Mouse (Mus musculus) mature B cell (primary cell): Measurements from ENCODE around the gene Hic1.

Source experiments
- in situ Hi-C: fragments of 300-500 bp; cut with MboI; formaldehyde crosslinking; loops from 2 replicates; pipeline ENCODE4 v1.14.3; 2019

Gene Hic1

GRCm38 (mm10) chr11:75148332-75149035 lies 20.8 kb downstream of the Hic1 start:
- in situ Hi-C loops = no loop called here

- in situ Hi-C loops = no loop called here
Measured at GRCm38 (mm10) chr11:75147846-75148168, 21.5 kb downstream of the Hic1 start.

GRCm38 (mm10) chr11:75147106-75147845 lies 22.0 kb downstream of the Hic1 start:
- in situ Hi-C loops = no loop called here

- in situ Hi-C loops = no loop called here
Measured at GRCm38 (mm10) chr11:75145841-75146240, 23.5 kb downstream of the Hic1 start.

- in situ Hi-C loops = no loop called here
Measured at GRCm38 (mm10) chr11:75142749-75143148, 26.6 kb downstream of the Hic1 start.

- in situ Hi-C loops = no loop called here
Measured at GRCm38 (mm10) chr11:75141913-75142312, 27.4 kb downstream of the Hic1 start.

GRCm38 (mm10) chr11:75141038-75141437 lies 28.3 kb downstream of the Hic1 start:
- in situ Hi-C loops = no loop called here

GRCm38 (mm10) chr11:75140431-75140830 lies 28.9 kb downstream of the Hic1 start:
- in situ Hi-C loops = no loop called here

- in situ Hi-C loops = no loop called here
Measured at GRCm38 (mm10) chr11:75139122-75139963, 30.0 kb downstream of the Hic1 start.

- in situ Hi-C loops = no loop called here
Measured at GRCm38 (mm10) chr11:75136666-75137398, 32.5 kb downstream of the Hic1 start.

GRCm38 (mm10) chr11:75135358-75135757 lies 34.0 kb downstream of the Hic1 start:
- in situ Hi-C loops = no loop called here

- in situ Hi-C loops = no loop called here
Measured at GRCm38 (mm10) chr11:75134485-75135068, 34.7 kb downstream of the Hic1 start.

GRCm38 (mm10) chr11:75133951-75134350 lies 35.4 kb downstream of the Hic1 start:
- in situ Hi-C loops = no loop called here

- in situ Hi-C loops = no loop called here
Measured at GRCm38 (mm10) chr11:75133391-75133790, 35.9 kb downstream of the Hic1 start.

- in situ Hi-C loops = no loop called here
Measured at GRCm38 (mm10) chr11:75132278-75132677, 37.0 kb downstream of the Hic1 start.

- in situ Hi-C loops = no loop called here
Measured at GRCm38 (mm10) chr11:75131300-75131699, 38.0 kb downstream of the Hic1 start.

- in situ Hi-C loops = no loop called here
Measured at GRCm38 (mm10) chr11:75129481-75129880, 39.8 kb downstream of the Hic1 start.

GRCm38 (mm10) chr11:75126384-75126783 lies 42.9 kb downstream of the Hic1 start:
- in situ Hi-C loops = no loop called here

GRCm38 (mm10) chr11:75124406-75124805 lies 44.9 kb downstream of the Hic1 start:
- in situ Hi-C loops = no loop called here

GRCm38 (mm10) chr11:75121348-75121747 lies 48.0 kb downstream of the Hic1 start:
- in situ Hi-C loops = no loop called here

GRCm38 (mm10) chr11:75119841-75120240 lies 49.5 kb downstream of the Hic1 start:
- in situ Hi-C loops = no loop called here

GRCm38 (mm10) chr11:75119298-75119697 lies 50.0 kb downstream of the Hic1 start:
- in situ Hi-C loops = no loop called here
